8 mouse cellular contexts compared by ENCODE assay signal in the genomic region with DNA sequence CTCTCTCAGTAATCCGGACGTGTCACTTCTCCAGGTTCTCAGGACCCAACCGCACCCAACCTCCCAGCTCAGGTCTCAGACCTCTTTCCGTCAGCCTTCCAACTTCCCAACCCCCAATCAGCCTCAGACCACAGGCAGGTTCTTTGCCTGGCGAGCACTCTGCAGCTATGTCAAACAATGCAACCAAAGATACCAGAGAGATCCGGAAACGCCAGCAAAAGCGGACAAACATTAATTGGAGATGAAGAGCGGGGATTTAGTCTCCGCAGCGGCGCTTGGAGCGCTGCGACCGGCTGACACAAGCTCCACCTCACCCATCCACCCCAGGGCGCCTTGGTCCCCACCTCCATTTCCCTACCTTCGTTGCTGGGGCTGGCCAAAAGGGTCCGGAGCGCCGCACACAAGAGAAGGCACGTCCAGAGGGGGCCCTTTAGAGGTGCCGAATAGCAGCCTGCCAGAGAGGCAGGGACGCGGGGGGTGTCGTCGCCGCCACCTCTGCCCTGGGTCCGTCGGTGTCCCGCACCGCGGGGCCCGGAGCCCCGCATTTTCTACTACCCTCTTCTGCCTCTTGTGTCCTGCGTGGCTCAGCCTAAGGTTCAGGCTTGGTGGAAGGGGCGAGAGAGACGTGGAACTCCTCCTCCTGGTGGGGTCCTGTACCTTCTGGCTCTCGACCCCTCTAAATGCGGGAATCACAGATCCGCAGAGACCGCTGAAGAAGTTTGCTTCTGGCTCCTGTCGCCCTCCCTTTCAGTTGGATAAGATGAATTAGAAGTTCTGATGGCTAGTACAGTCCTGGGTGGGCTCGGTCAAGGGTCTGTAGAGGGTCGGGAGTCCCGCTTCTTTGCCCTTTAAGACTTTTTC. TPM values are rescaled to one million over a fixed set of nuclear protein-coding genes. Genes with fewer than 3 reads are reported as not detected.
DNase-seq lines count a peak whose midpoint lies in the region; ATAC-seq lines count a peak whose summit lies in the region.

No protein-coding gene starts in this region.

- DNase-seq in left cerebral cortex, adult 18-20 months (ENCODE audit: low spot score in 2 of 2), result peak; percentile 34 to 47
- no peak for DNase-seq in left cerebral cortex, adult 11 months (ENCODE audit: low spot score)
- peak; percentile 39 for DNase-seq in embryo, embryonic 11 days
- peak; percentile 72 for DNase-seq in retina, postnatal 1 day
- DNase-seq in c-Kit-positive CD71-positive TER-119-positive erythroid progenitor cells, embryonic 14.5 days (ENCODE audit: low spot score), result no peak
- DNase-seq in yolk sac, embryonic 10.5 days (ENCODE audit: low spot score), result no peak

- ATAC-seq in granulocyte monocyte progenitor cell, adult 5-6 weeks (replicated peaks; ENCODE audit: poor library complexity, severe bottlenecking), result peak; percentile 3; the same call in 1 of the 2 replicates
- ATAC-seq in limb, embryonic 12.5 days (ENCODE audit: insufficient number of reproducible peaks, insufficient read depth, low FRiP score, low TSS enrichment, low read depth), result peak; percentile 48; the same call in 1 of the 2 replicates

- WGBS in limb, embryonic 12.5 days, result under 1% methylated on average over 45 of the region's 45 CpGs

- H3K27ac ChIP-seq in limb, embryonic 12.5 days, result no peak overlapping the region

- peak overlapping the region; percentile 59 for H3K9ac ChIP-seq in limb, embryonic 12.5 days (replicated peaks)

- peak overlapping the region; percentile 62 for H3K4me3 ChIP-seq in limb, embryonic 12.5 days (replicated peaks)

- no peaks in the 10 kb centered on the region for H3K9me3 ChIP-seq in limb, embryonic 12.5 days

- H3K36me3 ChIP-seq in limb, embryonic 12.5 days, result no peaks in the 10 kb centered on the region

- H3K27me3 ChIP-seq in limb, embryonic 12.5 days, result peaks cover 30% of the 10 kb centered on the region

- peak overlapping the region; percentile 97 for H3K4me2 ChIP-seq in limb, embryonic 12.5 days

- H3K4me1 ChIP-seq in limb, embryonic 12.5 days (replicated peaks), result peaks cover 15% of the 10 kb centered on the region

RNA-seq across cellular contexts. Expression of gene Epha5, which starts 1.0 kb away (rescaled TPM):
- total RNA-seq in left cerebral cortex, adult 18-20 months (2021), result 10 to 100 TPM; 89.3 to 90.8 TPM
- not detected in 2 replicates for total RNA-seq in granulocyte monocyte progenitor cell, adult 5-6 weeks (2014; fragmentation: Nextera tagmentation)
- total RNA-seq in granulocyte monocyte progenitor cell, adult 5-6 weeks (2017), result not detected in 2 replicates
- polyA plus RNA-seq in limb, embryonic 12.5 days (2016; fragmentation: Nextera tagmentation; extraction: Ambion mirVana), result 5.4 and 6.1 TPM in 2 replicates

Comparison
In these comparisons a context has a peak if more than half of its experiments do, and no peak if none do; other contexts are left out.
1. DNase-seq: peak in left cerebral cortex, adult 18-20 months (2 of 2), embryo, embryonic 11 days (single experiment) and retina, postnatal 1 day (single experiment); none in left cerebral cortex, adult 11 months (single experiment), c-Kit-positive CD71-positive TER-119-positive erythroid progenitor cells, embryonic 14.5 days (single experiment) and yolk sac, embryonic 10.5 days (single experiment).
2. RNA of gene Epha5, which starts 1.0 kb away (total RNA-seq): 89.3 to 90.8 TPM in left cerebral cortex, adult 18-20 months; not detected in granulocyte monocyte progenitor cell, adult 5-6 weeks; every median in the first group is over 10 times any median in the second.